Mouse (Mus musculus) spleen, adult 2 months (tissue): ENCODE measurements around the gene Pbx1. TPM values are rescaled to one million over a fixed set of nuclear protein-coding genes. Genes with fewer than 3 reads are reported as not detected.

Source experiments
- DNase-seq, 2 experiments: peaks; one replicate each; pipeline versions ENCODE4 v3.0.0 to v3.0.0-alpha.2; 2012 to 2021; ENCODE audit warnings: low spot score in 2 of 2, low read depth in 1 of 2
- H3K27ac ChIP-seq: fragments of 200-500 bp; 2 replicates; pipeline ENCODE4 v1.5.1; 2012; ENCODE audit warnings: low read length, inconsistent platforms; ENCODE audit not compliant: insufficient read depth
- H3K27me3 ChIP-seq: fragments of 200-500 bp; 2 replicates; pipeline ENCODE4 v1.6.1; 2012; ENCODE audit warnings: mild to moderate bottlenecking, moderate library complexity, low read length, inconsistent platforms; ENCODE audit not compliant: control insufficient read depth, insufficient read depth
- H3K36me3 ChIP-seq: fragments of 200-500 bp; 2 replicates; pipeline ENCODE4 v1.6.1; 2012; ENCODE audit warnings: mild to moderate bottlenecking, low read length, inconsistent platforms; ENCODE audit not compliant: control insufficient read depth, insufficient read depth
- H3K4me1 ChIP-seq: fragments of 200-500 bp; 2 replicates; pipeline ENCODE4 v1.6.1; 2011; ENCODE audit warnings: inconsistent platforms; ENCODE audit not compliant: control insufficient read depth, insufficient read depth, insufficient read length
- H3K4me3 ChIP-seq: fragments of 200-500 bp; 2 replicates; pipeline ENCODE4 v1.5.1; 2011; ENCODE audit warnings: mild to moderate bottlenecking, inconsistent platforms; ENCODE audit not compliant: insufficient read depth, insufficient read length; ENCODE audit errors: extremely low read depth
- CTCF ChIP-seq: fragments of 200-500 bp; IDR thresholded peaks from 2 replicates; pipeline ENCODE4 v1.5.1; 2011; ENCODE audit warnings: mild to moderate bottlenecking, inconsistent platforms; ENCODE audit not compliant: insufficient read depth, insufficient read length, insufficient replicate concordance; ENCODE audit errors: extremely low read depth
- POLR2A ChIP-seq: fragments of 200-500 bp; IDR thresholded peaks from 2 replicates; pipeline ENCODE4 v1.6.1; 2011; ENCODE audit warnings: low read depth, low read length, inconsistent platforms
- WGBS: fragments of 180-500 bp; shearing (Covaris S2); methylation state at CpG from one replicate; pipeline ENCODE4 v1.1.7; 2018; 5-methylcytosine and 5-hydroxymethylcytosine counted together
- polyA plus RNA-seq: library from polyadenylated mRNA; depleted of rRNA; stranded (reverse); fragments of >200 nt; gene quantifications from 2 replicates; pipeline ENCODE4 v1.2.3, GENCODE M21; 2012

Pbx1 gene
- polyA plus RNA-seq, 1 experiment = 9.2 TPM

- TF ChIP-seq POLR2A (no peak), CTCF (no peak)
- Histone ChIP-seq H3K27ac (no peak overlapping the region), H3K4me3 (no peak overlapping the region), H3K36me3 (no peaks in the 10 kb centered on the region), H3K27me3 (no peaks in the 10 kb centered on the region), H3K4me1 (no peaks in the 10 kb centered on the region)
- WGBS = 61% methylated on average over 14 of the region's 14 CpGs
- no peak for DNase-seq
Observed at GRCm38 (mm10) chr1:168221071-168221521, 211.0 kb downstream of the Pbx1 start.

DNA sequence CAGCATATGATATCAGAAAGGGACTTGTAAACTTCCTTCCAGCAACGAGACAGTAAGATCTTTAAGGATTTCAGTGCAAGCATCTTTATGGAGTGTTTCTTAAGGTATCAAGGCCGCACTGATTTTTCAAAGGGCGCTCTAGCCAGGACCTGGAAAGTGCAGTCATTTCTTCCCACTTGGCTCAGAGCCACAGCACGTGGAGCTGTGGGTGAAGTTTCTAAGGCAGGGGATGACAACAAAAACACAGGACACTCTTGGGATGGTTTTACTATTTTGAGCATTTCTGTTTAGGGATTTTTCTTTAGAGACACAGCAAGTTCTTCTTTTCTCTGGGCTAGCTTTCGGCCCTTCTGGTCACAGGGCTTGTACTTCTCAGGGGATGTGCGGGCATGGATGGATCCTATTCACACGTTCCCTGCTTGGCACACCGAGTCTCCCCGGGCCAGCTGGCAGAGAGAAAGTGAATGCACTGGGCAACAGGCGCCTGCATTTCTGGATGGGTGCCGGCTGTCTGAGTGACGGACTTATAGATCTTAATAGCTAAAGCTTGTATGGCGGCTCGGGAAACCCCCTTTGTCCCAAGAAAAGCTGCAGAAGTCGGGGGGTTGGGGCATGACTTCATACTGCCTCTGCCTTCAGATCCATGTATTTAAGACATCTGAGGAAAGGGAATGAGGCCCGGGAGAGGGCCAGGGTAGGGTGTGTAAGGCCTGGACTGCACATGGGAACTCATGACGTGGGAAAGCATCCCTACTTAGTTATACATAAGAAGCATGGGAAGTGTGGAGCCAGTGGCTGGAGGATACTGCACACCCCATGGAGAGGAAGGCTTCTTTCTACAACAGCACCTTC is 215.9 kb downstream of the Pbx1 start:
- no peak for TF ChIP-seq POLR2A
- no peak for TF ChIP-seq CTCF
- DNase-seq = no peak
- no peaks in the 10 kb centered on the region for H3K4me1 ChIP-seq
- H3K27ac ChIP-seq = no peak overlapping the region
- H3K27me3 ChIP-seq = no peaks in the 10 kb centered on the region
- H3K4me3 ChIP-seq = no peak overlapping the region
- 88% methylated on average over 17 of the region's 17 CpGs for WGBS
- H3K36me3 ChIP-seq = no peaks in the 10 kb centered on the region

DNA sequence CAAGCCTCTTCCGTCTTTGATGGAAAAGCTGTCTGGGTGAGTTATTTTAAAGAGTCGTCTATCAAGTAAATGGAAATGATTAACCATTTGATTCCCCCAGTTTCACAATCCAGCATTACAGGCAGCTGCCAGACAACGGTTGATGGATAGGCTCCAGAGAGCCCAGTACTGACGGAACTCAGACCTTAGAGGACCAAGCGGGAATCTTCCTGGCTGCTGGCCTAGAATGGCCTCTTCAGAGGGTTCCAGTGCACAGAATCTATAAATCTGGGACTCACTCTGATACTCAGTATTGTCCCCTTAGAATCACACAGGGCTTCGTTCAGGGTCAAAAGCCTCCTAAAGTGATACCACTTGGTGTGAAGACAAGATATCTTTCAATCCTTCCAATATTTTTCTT is 216.6 kb downstream of the Pbx1 start:
- Histone ChIP-seq H3K27me3 (no peaks in the 10 kb centered on the region), H3K36me3 (no peaks in the 10 kb centered on the region), H3K27ac (no peak overlapping the region), H3K4me3 (no peak overlapping the region), H3K4me1 (no peaks in the 10 kb centered on the region)
- TF ChIP-seq POLR2A (no peak), CTCF (no peak)
- WGBS = 84% methylated on average over 6 of the region's 6 CpGs
- no peak for DNase-seq

DNA sequence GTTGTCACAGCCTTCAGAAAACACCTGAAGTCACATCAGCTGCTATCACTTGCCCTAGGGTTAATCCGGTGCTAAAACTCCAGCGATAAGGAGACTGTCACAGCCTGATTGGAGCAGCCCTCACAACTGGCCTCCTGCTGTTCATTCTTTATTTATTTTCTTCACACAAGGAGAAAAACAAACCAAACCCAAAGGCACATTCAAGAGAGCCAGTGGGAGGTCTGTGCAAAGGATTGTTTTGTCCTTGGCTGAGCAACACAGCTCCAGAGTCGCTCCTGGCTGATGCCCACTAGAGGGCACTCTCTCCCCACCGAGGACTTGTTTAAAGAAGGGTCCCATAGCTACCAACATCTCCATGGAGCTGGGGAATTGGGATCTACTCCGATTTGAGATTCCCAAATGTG is 218.0 kb downstream of the Pbx1 start:
- Histone ChIP-seq H3K27me3 (no peaks in the 10 kb centered on the region), H3K4me3 (no peak overlapping the region), H3K36me3 (no peaks in the 10 kb centered on the region), H3K4me1 (no peaks in the 10 kb centered on the region), H3K27ac (no peak overlapping the region)
- TF ChIP-seq POLR2A = no peak
- TF ChIP-seq CTCF = peak; percentile 44; the same call in 1 of the 2 replicates
- 31% methylated on average over 5 of the region's 5 CpGs for WGBS
- no peak for DNase-seq

GRCm38 (mm10) chr1:168213595-168213994 is 218.5 kb downstream of the Pbx1 start:
- no peak overlapping the region for H3K27ac ChIP-seq
- no peak overlapping the region for H3K4me3 ChIP-seq
- no peaks in the 10 kb centered on the region for H3K4me1 ChIP-seq
- TF ChIP-seq CTCF (no peak), POLR2A (no peak)
- no peaks in the 10 kb centered on the region for H3K27me3 ChIP-seq
- H3K36me3 ChIP-seq = no peaks in the 10 kb centered on the region
- WGBS = 76% methylated on average over 3 of the region's 3 CpGs
- DNase-seq = no peak

- Histone ChIP-seq H3K4me3 (no peak overlapping the region), H3K27me3 (no peaks in the 10 kb centered on the region), H3K4me1 (no peaks in the 10 kb centered on the region), H3K27ac (no peak overlapping the region), H3K36me3 (no peaks in the 10 kb centered on the region)
- no peak for DNase-seq
- WGBS = 92% methylated on average over 5 of the region's 5 CpGs
- TF ChIP-seq POLR2A = no peak
- no peak for TF ChIP-seq CTCF
Observed at GRCm38 (mm10) chr1:168210401-168210800, 221.7 kb downstream of the Pbx1 start.

- Histone ChIP-seq H3K36me3 (no peaks in the 10 kb centered on the region), H3K27me3 (no peaks in the 10 kb centered on the region), H3K27ac (no peak overlapping the region), H3K4me3 (no peak overlapping the region), H3K4me1 (no peaks in the 10 kb centered on the region)
- TF ChIP-seq POLR2A (no peak), CTCF (no peak)
- DNase-seq = no peak
- 95% methylated on average over 13 of the region's 13 CpGs for WGBS
Observed at GRCm38 (mm10) chr1:168200570-168201156, 231.4 kb downstream of the Pbx1 start.
